Mouse (Mus musculus) cortical plate, adult 2 months (tissue): ENCODE results near the gene Dgki. TPM values are rescaled to one million over a fixed set of nuclear protein-coding genes. Genes with fewer than 3 reads are reported as not detected.
A peak's percentile ranks its signal among the peaks of the same experiment; 100 is the strongest.
"Not testable (repeated sequence)": the region's sequence is repeated elsewhere in the genome, so short reads cannot be mapped to it uniquely, and the experiment has no call there.

Source experiments
- H3K27ac ChIP-seq: fragments of 200-500 bp; 2 replicates; pipeline ENCODE4 v1.5.1; 2012; ENCODE audit warnings: low read length, control low read depth, inconsistent platforms; ENCODE audit not compliant: insufficient read depth
- H3K4me1 ChIP-seq: fragments of 200-500 bp; 2 replicates; pipeline ENCODE4 v1.6.1; 2011; ENCODE audit warnings: low read length; ENCODE audit not compliant: control insufficient read depth, insufficient read depth
- H3K4me3 ChIP-seq: fragments of 200-500 bp; 2 replicates; pipeline ENCODE4 v1.5.1; 2011; ENCODE audit warnings: mild to moderate bottlenecking, low read length, control low read depth; ENCODE audit not compliant: insufficient read depth
- CTCF ChIP-seq: fragments of 200-500 bp; IDR thresholded peaks from 2 replicates; pipeline ENCODE4 v1.5.1; 2011; ENCODE audit warnings: mild to moderate bottlenecking, control low read depth, low read length; ENCODE audit not compliant: insufficient read depth; ENCODE audit errors: extremely low read depth
- POLR2A ChIP-seq: fragments of 200-500 bp; IDR thresholded peaks from 2 replicates; pipeline ENCODE4 v1.6.1; 2011; ENCODE audit warnings: mild to moderate bottlenecking, low read length, control low read depth; ENCODE audit not compliant: insufficient read depth; ENCODE audit errors: extremely low read depth
- polyA plus RNA-seq: library from polyadenylated mRNA; depleted of rRNA; stranded (reverse); fragments of >200 nt; gene quantifications from 2 replicates; pipeline ENCODE4 v1.2.3, GENCODE M21; 2012

Gene Dgki
- polyA plus RNA-seq, 1 experiment: 12.9 TPM

- TF ChIP-seq POLR2A (no peak), CTCF (no peak)
- peaks cover 5% of the 10 kb centered on the region for H3K4me1 ChIP-seq
- H3K27ac ChIP-seq: no peak overlapping the region
- H3K4me3 ChIP-seq: no peak overlapping the region
These were observed 161.2 kb downstream of the Dgki start for GRCm38 (mm10) chr6:37138816-37139215.

GRCm38 (mm10) chr6:37131257-37131656 is 168.7 kb downstream of the Dgki start:
- no peak overlapping the region for H3K4me3 ChIP-seq
- TF ChIP-seq CTCF: no peak
- TF ChIP-seq POLR2A: no peak
- H3K4me1 ChIP-seq: no peaks in the 10 kb centered on the region
- no peak overlapping the region for H3K27ac ChIP-seq

GRCm38 (mm10) chr6:37120417-37121154 is 179.4 kb downstream of the Dgki start:
- TF ChIP-seq POLR2A (no peak), CTCF (no peak)
- Histone ChIP-seq H3K27ac (no peak overlapping the region), H3K4me3 (no peak overlapping the region), H3K4me1 (peaks cover 6% of the 10 kb centered on the region; the same call in 1 of the 2 replicates)

GRCm38 (mm10) chr6:37119205-37119604 is 180.8 kb downstream of the Dgki start:
- no peak overlapping the region for H3K27ac ChIP-seq
- H3K4me3 ChIP-seq: no peak overlapping the region

GRCm38 (mm10) chr6:37113048-37113447 is 186.9 kb downstream of the Dgki start:
- no peak overlapping the region for H3K27ac ChIP-seq
- H3K4me3 ChIP-seq: no peak overlapping the region
- H3K4me1 ChIP-seq: peaks cover 4% of the 10 kb centered on the region; the same call in 1 of the 2 replicates
- TF ChIP-seq POLR2A (no peak), CTCF (no peak)

More at GRCm38 (mm10) chr6:37119205-37119604, 180.8 kb downstream of the Dgki start:
- TF ChIP-seq CTCF (no peak), POLR2A (no peak)
- peaks cover 6% of the 10 kb centered on the region; the same call in 1 of the 2 replicates for H3K4me1 ChIP-seq

- H3K4me3 ChIP-seq, H3K27ac ChIP-seq, H3K4me1 ChIP-seq: not testable (repeated sequence)
These were observed 193.7 kb downstream of the Dgki start for GRCm38 (mm10) chr6:37106236-37106635.

- H3K4me1 ChIP-seq: peaks cover 7% of the 10 kb centered on the region; the same call in 1 of the 2 replicates
- H3K4me3 ChIP-seq: no peak overlapping the region
- no peak overlapping the region for H3K27ac ChIP-seq
- TF ChIP-seq POLR2A (no peak), CTCF (no peak)
These were observed 199.6 kb downstream of the Dgki start for GRCm38 (mm10) chr6:37100413-37100812.

GRCm38 (mm10) chr6:37097356-37098155 is 202.4 kb downstream of the Dgki start:
- TF ChIP-seq CTCF: peak; percentile 91
- no peak for TF ChIP-seq POLR2A
- no peak overlapping the region for H3K27ac ChIP-seq

GRCm38 (mm10) chr6:37096840-37097305 is 203.1 kb downstream of the Dgki start:
- H3K27ac ChIP-seq: no peak overlapping the region
- H3K4me3 ChIP-seq: no peak overlapping the region
- peaks cover 5% of the 10 kb centered on the region; the same call in 1 of the 2 replicates for H3K4me1 ChIP-seq
- no peak for TF ChIP-seq CTCF
- TF ChIP-seq POLR2A: no peak

More at GRCm38 (mm10) chr6:37097356-37098155, 202.4 kb downstream of the Dgki start:
- peaks cover 5% of the 10 kb centered on the region; the same call in 1 of the 2 replicates for H3K4me1 ChIP-seq
- no peak overlapping the region for H3K4me3 ChIP-seq
